Mouse (Mus musculus) CD4-positive, CD25-positive, alpha-beta regulatory T cell, adult 2 months (primary cell): Measurements from ENCODE around the gene Sel1l3.

Experiments
- DNase-seq: peaks from one replicate; pipeline ENCODE4 v3.0.0-alpha.2; 2012; ENCODE audit warnings: low read depth, low spot score

The Sel1l3 gene

DNA sequence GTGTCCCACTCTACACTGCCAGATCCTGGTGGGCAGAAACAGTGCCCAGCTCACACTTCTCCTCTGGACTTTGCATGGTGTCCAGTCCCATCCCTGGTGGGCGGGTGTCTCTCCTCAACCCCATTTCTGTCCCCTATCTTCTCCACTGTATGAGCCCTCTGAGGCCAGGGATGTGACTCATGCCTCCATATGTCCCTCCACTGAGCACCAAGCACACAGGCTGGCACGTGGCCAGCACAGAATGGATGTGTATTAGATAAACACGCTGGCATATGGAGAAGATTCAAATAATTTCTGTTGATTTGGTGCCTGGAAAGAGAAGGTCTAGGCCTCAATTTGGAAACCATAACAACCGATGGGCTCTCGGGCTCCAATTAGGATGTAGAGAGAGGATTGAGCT, 71.1 kb downstream of the Sel1l3 start:
- no peak for DNase-seq

DNA sequence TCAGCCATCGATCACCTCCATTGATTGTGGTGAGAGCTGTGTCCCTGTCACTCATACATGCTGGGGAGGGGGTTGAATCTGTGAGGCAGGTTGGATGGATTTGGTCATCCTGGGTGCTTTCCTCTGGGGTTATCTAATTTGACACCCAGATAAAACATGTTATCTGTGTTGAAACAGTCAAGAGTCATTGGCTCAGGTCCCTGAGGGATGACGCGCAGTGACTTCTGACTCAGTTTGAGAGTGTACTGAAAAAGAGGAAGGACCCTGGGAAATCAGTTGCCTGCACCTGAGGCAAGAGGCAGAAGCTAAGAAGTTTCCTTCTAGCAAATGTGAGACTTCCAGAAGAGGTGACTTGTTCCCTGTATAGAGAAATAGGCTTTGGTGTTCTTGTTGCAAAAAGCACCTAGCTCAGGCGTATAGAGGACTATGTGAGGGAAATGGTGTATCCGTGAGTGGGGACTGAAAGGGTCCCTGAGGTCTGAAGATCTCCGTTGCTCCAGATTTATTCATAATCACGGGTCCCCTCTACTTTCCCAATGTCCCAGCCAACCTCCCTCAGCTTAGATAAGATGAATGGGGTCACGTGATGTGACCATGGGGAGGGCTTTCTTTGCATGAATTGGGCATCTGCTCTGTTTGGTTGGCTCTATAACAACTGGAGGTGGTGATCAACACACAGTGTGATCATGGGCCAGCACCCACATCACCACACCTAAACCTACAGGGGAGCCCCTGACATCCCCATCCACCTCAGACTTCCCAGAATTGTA, 73.4 kb downstream of the Sel1l3 start:
- DNase-seq = no peak

DNA sequence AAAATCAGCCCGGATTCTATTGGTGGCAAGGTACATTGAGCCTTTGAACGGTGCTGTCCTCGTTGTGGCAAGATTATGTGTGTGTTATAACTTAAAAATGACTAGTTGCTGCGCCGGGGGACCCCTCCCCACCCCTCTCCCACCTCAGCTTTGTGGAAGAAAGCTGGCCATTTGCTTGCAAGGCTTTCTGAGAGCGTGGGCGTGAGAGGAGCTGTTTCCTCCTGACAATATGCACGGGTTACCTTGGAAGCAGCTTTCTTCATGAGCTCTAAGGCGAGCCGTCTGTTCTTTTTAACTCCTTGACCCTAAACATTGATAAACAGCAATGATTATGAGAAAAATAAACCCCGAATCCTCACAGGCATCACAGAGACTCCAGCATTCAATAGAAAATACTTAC, 74.2 kb downstream of the Sel1l3 start:
- no peak for DNase-seq

DNA sequence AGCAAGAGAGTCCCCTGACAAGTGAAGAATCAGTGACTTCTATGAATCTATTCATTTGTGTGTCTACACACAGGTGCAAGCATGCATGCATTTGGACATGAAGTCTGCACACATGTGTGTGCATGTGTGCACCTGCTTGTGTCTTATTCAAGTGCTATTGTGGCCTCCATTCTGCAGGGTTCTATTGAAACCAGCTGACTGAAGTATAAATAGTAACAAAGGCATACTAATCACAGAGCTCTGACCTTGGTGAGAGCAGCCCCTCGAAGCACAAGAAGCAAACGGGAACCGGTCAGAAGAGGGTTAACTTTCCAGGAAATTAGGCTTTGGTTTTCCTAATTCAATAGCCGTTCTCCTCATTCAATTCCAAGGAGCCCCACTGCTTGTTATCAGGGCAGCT, 74.6 kb downstream of the Sel1l3 start:
- no peak for DNase-seq

DNA sequence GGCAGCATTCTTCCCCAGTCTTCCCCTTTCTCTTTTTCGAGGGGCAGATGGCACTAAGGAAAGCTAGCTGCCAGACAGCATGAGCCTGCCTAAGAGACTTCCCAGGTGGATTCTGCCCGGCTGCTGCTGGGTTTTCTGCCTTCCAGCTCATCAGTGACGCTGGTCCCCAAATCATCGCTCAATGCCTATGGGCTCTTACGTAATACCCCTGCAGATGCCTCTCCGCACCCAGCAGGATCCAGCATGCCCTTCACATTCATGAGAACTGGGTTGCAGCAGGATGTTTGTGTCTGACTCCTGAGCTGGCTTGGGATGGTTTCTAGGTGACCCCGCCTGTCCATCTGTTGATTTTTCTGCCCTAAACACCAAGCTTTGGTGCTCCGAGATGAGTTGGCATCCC, 75.7 kb downstream of the Sel1l3 start:
- no peak for DNase-seq

DNA sequence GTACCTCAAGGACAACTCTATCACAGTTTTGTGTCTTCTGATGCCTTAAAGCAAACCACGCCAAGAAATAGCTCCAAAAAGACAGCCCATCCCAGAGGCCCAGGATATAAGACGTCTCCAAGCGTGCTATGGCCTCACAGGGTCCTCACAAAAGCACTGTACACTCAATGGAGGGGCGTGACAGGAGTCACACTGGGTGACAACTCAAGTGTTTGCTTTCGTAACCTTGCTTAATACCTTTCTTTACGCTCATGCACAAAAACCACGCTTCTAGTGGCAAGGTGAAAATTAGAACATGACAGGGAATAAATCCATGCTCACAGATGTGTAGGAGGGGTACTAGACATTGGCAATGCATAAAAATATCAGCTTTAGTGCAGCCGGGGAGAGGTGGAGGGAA, 77.7 kb downstream of the Sel1l3 start:
- DNase-seq = no peak

DNA sequence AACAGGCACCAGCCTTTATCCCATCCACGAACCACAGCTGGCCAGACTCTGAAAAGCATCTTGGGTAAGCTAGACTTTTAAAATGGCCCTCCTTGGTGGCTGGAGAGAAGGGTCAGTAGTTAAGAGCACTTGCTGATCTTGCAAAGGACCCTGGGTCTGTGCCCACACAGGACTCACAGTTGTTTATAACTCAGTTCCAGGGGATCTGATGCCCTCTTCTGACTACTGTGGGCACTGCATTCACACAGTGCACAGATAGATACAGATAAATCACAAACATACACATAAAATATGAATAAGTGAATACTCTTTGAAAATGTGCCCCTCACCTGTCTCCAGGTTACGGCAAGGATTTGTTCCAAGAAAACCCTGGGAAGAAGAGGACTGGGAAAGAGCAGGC, 79.7 kb downstream of the Sel1l3 start:
- no peak for DNase-seq

DNA sequence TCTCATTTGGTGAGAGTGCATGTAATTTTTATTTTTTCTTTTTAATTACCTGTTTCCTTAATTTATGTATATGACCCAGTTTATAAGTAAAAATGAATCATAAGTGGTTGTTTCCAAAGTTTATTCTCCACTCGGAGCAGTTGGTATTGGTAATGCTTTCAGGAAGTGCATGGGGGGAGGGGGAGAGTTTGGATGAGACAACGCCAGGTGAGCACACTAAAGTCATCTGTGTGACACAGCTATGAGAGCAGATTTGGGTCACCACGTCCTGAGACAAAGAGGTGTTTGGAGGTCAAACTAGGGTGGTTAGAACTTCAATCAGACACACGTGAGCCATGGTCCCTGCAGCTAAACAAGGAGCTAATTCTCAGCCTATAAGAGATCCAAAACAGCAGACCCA, 89.0 kb downstream of the Sel1l3 start:
- DNase-seq = no peak

DNA sequence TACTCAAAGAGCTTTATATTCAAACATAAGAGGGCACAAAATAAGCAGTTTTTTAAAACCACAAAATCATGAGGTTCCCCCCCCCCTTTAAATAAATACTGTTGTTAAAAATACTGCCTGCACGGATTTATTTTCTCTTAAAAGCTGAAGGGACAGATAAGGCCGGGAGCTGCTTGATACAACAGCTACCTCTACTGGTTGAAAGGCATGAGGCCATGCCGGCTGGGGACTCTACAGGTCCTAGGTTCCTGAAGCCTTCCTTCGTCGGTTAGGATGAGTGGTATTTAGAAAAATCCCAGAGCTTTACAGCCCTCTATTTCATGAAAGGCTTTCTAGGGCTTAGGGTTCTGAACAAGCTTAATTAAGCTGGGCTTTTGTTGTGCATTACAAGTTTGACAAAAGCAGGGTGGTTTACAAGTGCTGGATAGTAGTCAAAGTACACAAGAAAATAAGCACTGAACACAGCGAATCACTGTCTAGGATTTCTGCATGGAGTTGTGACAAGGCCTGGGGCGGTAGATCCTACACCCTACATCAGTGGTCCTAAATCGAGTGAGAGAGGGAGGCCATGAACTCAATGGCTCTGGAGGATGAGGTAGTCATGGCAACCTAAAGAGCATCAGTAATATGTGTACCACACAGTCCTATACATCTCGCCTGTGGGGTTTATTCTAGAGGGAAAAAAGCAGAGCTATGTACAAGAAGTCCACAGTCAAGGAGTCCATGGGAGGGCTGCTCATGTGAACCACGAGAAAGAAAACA, 90.0 kb downstream of the Sel1l3 start:
- no peak for DNase-seq

DNA sequence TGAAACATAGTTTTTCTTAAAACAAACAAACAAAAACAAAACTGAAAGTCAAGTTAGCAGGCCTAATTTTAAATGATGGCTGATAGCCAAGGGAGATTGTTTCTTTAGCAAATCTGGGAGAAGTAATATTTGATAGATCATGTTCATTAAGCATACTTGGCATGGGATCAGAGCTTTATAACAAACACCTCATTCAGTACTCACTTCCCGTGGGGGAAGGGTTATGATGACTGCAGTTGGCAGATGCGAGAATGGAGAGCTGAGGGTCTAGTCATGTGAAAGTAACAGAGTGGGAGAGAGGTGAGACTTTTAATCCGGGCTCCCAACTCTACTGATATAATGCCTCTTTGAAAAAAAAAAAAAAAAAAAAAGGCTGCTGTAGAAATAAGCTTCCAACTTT, 94.0 kb downstream of the Sel1l3 start:
- DNase-seq = no peak

DNA sequence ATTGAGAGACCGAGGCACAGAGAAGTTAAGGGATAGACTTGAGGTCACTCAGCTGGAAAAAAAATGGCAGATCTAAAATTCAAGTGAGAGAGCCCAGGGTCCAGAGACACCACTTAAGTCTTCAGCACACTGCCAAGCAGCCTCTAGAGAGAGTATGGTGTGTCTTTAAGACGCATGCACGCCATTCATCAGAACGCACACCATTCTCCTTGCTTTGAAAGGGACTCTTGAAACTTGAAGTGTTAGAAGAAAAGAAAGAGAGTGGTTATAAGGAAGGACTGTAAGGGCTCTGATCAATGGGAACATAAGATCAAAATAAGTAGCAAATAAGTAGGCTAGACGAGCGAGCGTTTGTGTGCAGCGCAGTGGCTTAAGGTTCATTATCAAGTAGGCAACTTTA, 95.5 kb downstream of the Sel1l3 start:
- no peak for DNase-seq

DNA sequence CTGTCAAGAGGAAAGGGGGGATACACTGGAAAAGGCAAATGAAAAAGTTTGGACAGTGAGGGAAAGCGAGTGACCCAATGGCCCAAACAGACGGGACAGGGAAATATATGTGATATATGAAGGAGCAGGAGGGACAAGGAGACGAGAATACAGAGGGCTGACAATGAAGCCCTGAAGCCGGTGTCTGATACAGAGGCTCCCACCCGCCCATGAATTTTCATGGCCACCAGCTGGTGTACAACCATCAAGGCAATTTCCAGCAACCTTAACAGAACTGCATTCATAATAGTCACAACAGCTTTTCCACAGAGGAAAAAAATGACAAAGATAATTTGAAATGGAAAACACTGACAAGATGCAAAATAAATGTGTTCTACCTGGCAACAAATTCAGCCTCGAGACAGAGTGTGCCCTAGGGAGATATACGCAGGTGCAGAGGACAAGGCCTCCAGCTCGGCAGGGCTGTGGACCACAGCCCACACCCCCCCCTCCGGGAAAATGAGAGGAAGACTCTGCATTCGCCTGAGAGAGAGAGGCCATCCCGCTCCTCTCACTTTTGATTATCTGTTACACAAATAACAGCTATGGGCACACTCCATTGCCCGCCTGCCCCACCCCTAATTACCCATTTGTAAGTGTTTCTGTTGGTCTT, 99.0 kb downstream of the Sel1l3 start:
- DNase-seq = no peak

DNA sequence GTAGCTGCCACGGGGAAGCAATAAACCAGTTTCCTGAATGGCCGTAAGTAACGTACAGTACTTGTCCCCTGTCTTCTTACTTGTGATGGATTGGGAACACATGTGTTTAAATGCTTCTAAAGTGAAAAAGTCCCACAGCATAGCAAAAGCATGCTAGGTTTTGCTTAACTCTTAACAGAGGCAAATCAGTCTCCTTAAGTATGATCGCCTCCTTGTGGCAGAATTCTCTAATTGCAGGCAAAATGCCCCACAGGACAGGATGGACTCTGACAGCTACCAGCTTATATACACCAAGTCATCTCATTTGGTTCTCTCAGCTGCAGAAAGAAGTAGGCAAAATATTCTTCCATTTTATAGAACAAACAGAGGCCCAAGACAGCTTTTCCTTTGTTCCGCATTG, 100.8 kb downstream of the Sel1l3 start:
- no peak for DNase-seq

DNA sequence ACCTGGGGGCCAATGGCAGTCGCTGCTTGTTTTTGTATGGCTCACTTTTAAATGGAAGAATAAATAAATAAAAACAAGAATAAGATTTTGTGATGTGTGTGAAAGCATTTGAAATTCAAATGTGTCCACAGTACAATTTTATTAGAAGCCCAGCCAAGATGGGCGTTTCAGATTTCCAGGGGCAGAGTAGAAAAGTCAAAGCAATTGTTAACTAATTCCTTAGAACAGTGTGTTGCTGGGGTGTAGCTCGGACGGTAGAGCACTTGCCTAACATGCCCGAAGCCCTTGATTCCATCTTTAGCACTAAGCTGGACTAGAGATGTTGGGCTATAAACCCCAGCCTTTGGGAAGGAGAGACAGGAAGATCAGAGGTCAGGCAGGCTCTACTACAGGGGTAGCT, 102.7 kb downstream of the Sel1l3 start:
- no peak for DNase-seq

DNA sequence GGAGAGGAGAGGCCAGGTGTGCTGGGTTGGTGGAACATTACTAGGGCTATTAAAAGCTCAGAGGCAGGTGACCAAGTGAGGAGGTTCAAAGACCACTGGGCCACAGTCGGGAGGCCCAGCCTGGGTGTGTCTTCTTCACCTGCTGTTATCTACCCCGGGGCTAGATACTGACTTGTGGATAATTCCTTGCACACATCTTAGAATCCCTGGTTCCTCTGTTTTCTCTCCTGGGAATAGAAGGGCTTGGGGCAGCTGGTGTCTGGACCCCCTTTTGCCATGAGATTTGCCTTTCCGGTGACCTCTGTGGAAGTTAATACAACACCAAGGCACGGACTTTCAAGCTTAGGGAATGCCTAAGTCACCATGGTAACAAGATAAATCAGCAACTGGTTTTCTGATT, 103.5 kb downstream of the Sel1l3 start:
- DNase-seq = no peak

DNA sequence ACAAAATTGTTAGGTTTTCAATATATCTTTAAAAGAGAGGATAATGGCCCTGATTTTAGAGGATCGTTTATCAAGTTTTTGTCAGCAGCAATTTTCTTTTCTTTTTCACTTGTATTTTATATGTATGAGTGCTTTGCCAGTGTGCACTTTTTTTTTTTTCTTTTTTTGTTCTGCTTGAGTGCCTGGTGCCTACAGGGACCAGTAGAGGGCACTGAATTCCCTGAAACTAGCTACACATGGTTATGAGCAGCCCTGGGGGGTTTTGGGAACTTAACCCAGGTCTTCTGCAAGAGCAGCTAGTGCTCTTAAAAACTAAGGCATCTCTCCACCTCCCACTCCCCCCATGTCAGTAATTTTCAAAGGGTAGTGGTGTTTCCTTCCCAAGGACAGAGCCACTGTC, 105.1 kb downstream of the Sel1l3 start:
- no peak for DNase-seq

DNA sequence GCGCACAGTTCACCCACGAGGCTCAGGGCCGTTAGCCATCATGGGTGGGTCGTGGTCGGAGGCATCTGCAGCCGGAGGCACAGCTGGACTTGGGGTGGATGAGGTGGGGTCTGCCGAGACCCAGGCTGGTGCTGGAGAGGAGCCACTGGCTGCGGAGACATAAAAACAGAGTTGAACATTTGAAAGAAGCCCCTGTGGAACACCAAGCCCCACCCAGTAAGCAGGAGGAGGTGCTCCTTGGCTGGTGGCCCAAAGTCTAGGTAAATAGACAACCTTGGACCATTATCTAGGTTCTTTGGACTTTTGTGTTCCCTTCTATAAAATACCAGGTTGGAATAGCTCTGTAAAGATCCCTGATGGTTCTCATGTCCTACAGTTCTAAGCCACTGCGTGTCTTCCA, 105.7 kb downstream of the Sel1l3 start:
- no peak for DNase-seq

DNA sequence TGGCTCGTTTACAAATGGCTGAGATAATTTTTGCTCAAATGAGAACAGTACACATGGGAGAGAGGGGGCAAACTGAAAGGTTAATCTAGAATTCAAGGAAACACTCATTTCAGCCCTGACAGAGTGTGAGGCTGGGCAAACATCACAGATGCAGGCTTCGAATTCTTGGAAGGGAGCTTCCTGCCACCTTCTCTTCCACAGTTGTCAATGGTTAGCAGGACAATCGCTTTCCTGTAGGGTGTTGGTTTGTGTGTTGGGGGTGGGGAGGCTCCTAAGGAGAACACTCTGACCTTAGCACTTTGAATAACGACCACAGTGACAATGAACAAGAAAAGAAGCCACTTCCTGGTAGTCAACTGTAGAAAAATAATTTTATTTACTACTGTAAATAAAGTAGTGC, 107.0 kb downstream of the Sel1l3 start:
- no peak for DNase-seq

DNA sequence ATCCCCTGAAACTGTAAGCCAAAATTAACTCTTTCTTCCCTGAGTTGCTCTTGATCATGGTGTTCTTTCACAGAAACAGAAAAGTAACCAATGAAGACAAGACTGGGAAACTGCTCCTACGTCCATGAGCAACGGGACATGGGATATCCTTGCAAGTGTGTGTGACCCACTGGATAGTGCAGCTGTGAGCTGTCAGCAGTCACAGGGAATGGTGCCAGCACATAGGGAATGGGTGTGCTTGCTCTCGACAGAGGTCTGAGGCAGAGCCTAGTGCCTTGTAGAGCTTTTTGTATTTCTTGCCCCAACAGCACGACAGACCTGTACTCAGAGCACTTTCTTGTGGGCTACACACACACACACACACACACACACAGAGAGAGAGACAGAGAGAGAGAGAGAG, 107.6 kb downstream of the Sel1l3 start:
- DNase-seq = no peak

DNA sequence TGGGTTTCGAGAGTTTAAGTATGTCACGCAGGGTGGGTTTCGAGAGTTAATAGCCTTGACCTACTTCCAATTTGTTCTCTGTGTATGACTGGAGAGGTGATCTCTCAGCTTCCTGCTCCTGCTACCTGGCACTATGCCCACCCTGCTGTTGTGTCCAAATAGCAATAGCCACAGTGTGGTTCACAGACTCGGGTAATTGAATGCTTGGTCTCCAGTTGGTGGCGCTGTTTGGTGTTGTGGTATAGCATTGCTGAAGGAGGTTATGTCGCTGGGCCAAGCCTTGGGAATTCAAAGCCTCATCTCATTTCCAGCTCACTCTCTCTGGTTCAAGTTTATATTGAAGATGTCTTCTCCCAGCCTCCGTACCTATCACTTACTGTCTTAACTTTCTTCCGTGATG, 108.0 kb downstream of the Sel1l3 start:
- DNase-seq = no peak

DNA sequence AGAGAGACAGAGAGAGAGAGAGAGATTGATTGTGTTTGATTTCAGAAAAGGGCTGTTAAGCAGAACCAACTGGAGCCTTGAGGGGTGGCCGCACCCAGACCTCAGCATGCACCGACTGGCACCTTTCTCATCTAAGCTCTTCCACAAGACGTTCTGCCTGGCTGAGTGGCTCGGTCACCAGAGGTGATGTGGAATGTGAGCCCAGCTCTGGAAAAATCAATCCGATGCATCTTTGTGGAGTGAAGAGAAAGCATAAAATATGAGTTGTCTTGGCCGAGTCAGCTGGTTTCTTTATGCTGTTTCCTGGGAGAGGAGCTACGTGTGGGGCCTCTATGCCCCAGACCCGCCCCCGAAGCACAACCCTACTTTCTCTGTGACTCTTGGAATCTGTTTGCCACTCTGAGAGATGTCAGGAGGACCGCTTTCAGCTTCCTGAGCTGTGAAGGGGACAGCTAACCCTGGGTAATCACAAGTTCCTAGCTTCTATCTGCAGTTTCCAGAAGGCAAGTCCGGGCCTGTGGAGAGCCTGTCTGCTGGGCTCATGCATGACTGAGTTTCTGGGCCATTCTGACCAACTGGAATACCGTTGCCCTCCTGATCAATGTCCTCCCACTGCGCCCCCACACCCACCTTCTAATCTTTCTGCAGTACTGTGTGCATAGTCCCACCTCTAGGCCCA, 109.4 kb downstream of the Sel1l3 start:
- DNase-seq = no peak

DNA sequence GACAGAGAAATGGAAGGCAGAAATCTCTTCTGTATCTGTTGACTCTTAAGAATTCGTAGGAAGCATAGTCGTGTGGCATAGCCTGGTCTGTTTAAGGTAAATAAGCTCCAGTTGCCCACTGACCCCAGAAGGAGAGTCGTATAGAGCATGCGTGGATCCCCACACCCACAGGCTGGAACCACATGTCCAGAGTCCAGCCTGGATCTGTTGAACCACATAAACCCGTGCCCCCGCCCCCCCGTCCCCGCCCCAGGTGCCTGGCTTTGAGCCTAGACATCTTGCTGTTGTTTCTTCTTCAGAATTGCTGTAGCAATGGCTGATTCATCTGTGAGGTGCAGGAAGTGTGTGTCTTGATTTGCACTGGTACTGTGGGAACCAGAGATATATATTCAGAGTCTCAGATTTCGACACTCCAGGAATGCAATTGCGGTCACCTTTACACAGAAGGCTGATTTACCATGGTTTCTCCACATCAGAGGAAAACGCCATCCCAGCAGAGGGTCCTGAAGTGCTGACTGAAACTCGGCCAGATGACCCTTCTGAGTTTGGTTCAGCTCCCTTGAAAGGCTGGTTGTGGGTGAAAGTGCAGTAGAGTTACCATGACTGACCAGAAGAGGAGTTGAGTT, 111.8 kb downstream of the Sel1l3 start:
- no peak for DNase-seq
